Mouse (Mus musculus): ENCODE measurements around the gene Podxl.
"Not testable (repeated sequence)": the region's sequence is repeated elsewhere in the genome, so short reads cannot be mapped to it uniquely, and the experiment has no call there.

The Podxl gene

GRCm38 (mm10) chr6:31564901-31565391 is 1.2 kb upstream of the Podxl start:
- no peak for DNase-seq

GRCm38 (mm10) chr6:31564182-31564531 is 376 bp upstream of the Podxl start:
- no peak for DNase-seq

- DNase-seq: peak; percentile 28
These were observed 1.3 kb downstream of the Podxl start for GRCm38 (mm10) chr6:31562371-31563080.

- DNase-seq: not testable (repeated sequence)
These were observed 1.8 kb downstream of the Podxl start for GRCm38 (mm10) chr6:31561948-31562347.

- DNase-seq: no peak
These were observed 3.4 kb downstream of the Podxl start for GRCm38 (mm10) chr6:31560138-31560959.

- DNase-seq: no peak
These were observed 7.2 kb downstream of the Podxl start for GRCm38 (mm10) chr6:31556460-31557100.

GRCm38 (mm10) chr6:31550876-31551532 is 12.8 kb downstream of the Podxl start:
- peak; percentile 34 for DNase-seq

GRCm38 (mm10) chr6:31549361-31550051 is 14.3 kb downstream of the Podxl start:
- peak; percentile 55 for DNase-seq

GRCm38 (mm10) chr6:31544318-31544717 is 19.5 kb downstream of the Podxl start:
- DNase-seq: no peak

GRCm38 (mm10) chr6:31540018-31540417 is 23.8 kb downstream of the Podxl start:
- DNase-seq: no peak

- no peak for DNase-seq
These were observed 25.7 kb downstream of the Podxl start for GRCm38 (mm10) chr6:31538112-31538511.

- DNase-seq: no peak
These were observed 26.6 kb downstream of the Podxl start for GRCm38 (mm10) chr6:31537193-31537592.

GRCm38 (mm10) chr6:31534705-31535104 is 29.1 kb downstream of the Podxl start:
- DNase-seq: no peak

GRCm38 (mm10) chr6:31531880-31532279 is 31.9 kb downstream of the Podxl start:
- DNase-seq: no peak

GRCm38 (mm10) chr6:31528339-31528738 is 35.4 kb downstream of the Podxl start:
- DNase-seq: no peak

- DNase-seq: peak; percentile 47
These were observed 35.9 kb downstream of the Podxl start for GRCm38 (mm10) chr6:31527897-31528296.

- no peak for DNase-seq
These were observed 36.9 kb downstream of the Podxl start for GRCm38 (mm10) chr6:31526929-31527328.

GRCm38 (mm10) chr6:31525231-31525900 is 38.4 kb downstream of the Podxl start:
- DNase-seq: peak; percentile 68

GRCm38 (mm10) chr6:31524647-31525046 is 39.1 kb downstream of the Podxl start:
- no peak for DNase-seq

GRCm38 (mm10) chr6:31524121-31524520 is 39.7 kb downstream of the Podxl start:
- no peak for DNase-seq

- no peak for DNase-seq
These were observed 40.1 kb downstream of the Podxl start for GRCm38 (mm10) chr6:31523657-31524056.

GRCm38 (mm10) chr6:31523039-31523438 is 40.7 kb downstream of the Podxl start:
- DNase-seq: no peak

Data from kidney, adult 18-20 months (tissue).